Mouse (Mus musculus) MEL (cell line): ENCODE data around the gene Olfr420.

Experiments used
- CHD2 ChIP-seq: IDR thresholded peaks from 2 replicates; pipeline ENCODE4 v1.6.1; 2011; ENCODE audit warnings: low read length, improper control_type of control experiment
- CTCF ChIP-seq, 3 experiments: IDR thresholded peaks in 2 of 3; conservative IDR thresholded peaks in 1 of 3; 2 replicates each; pipeline ENCODE4 v1.5.1; 2011 to 2012; ENCODE audit warnings: low read length in 3 of 3, low read depth in 2 of 3, mild to moderate bottlenecking in 2 of 3, improper control_type of control experiment in 1 of 3, inconsistent platforms in 1 of 3, mixed read lengths in 1 of 3, moderate library complexity in 1 of 3; ENCODE audit not compliant: control insufficient read depth in 1 of 3, insufficient read depth in 1 of 3, poor library complexity in 1 of 3, severe bottlenecking in 1 of 3
- E2F4 ChIP-seq: IDR thresholded peaks from 2 replicates; pipeline ENCODE4 v1.6.1; 2011; ENCODE audit warnings: low read depth, low read length, improper control_type of control experiment, borderline replicate concordance
- EP300 ChIP-seq, 2 experiments: IDR thresholded peaks; 2 replicates each; pipeline ENCODE4 v1.6.1; 2011; ENCODE audit warnings: improper control_type of control experiment in 2 of 2, low read length in 2 of 2, low read depth in 1 of 2, mild to moderate bottlenecking in 1 of 2
- ETS1 ChIP-seq: IDR thresholded peaks from 2 replicates; pipeline ENCODE4 v1.6.1; 2012; ENCODE audit warnings: low read depth, mild to moderate bottlenecking, inconsistent platforms, low read length, improper control_type of control experiment, moderate library complexity
- HCFC1 ChIP-seq: IDR thresholded peaks from 2 replicates; pipeline ENCODE4 v1.6.1; 2012; ENCODE audit warnings: low read depth, mild to moderate bottlenecking, inconsistent platforms, low read length, improper control_type of control experiment, moderate library complexity
- JUND ChIP-seq: IDR thresholded peaks from 2 replicates; pipeline ENCODE4 v1.6.1; 2011; ENCODE audit warnings: low read depth, mild to moderate bottlenecking, improper control_type of control experiment, low read length
- MEF2A ChIP-seq: IDR thresholded peaks from 2 replicates; pipeline ENCODE4 v1.6.1; 2014; ENCODE audit warnings: low read depth, mild to moderate bottlenecking, inconsistent platforms, low read length, improper control_type of control experiment; ENCODE audit not compliant: poor library complexity, insufficient replicate concordance, severe bottlenecking; ENCODE audit errors: extremely low read depth
- POLR2A ChIP-seq, 2 experiments: IDR thresholded peaks; 2 replicates each; pipeline ENCODE4 v1.6.1; 2011 to 2012; ENCODE audit warnings: low read length in 2 of 2, mild to moderate bottlenecking in 2 of 2, control low read depth in 1 of 2, improper control_type of control experiment in 1 of 2, low read depth in 1 of 2, moderate library complexity in 1 of 2; ENCODE audit not compliant: control insufficient read depth in 1 of 2, insufficient read depth in 1 of 2, poor library complexity in 1 of 2
- POLR2AphosphoS5 ChIP-seq: IDR thresholded peaks from 2 replicates; pipeline ENCODE4 v1.6.1; 2012; ENCODE audit warnings: low read depth, borderline replicate concordance, mild to moderate bottlenecking, inconsistent platforms, low read length, moderate library complexity, mixed read lengths

GRCm38 (mm10) chr1:174131217-174131616 is 24.2 kb upstream of the Olfr420 start, which contains the start of gene Olfr424:
- TF ChIP-seq CTCF (IDR thresholded peaks at IDR 0.05 in 2 of 3, conservative IDR thresholded peaks at IDR 0.05 in 1 of 3; ENCODE audit: control insufficient read depth in 1 of 3, insufficient read depth in 1 of 3, low read depth in 2 of 3, low read length in 3 of 3, poor library complexity in 1 of 3, severe bottlenecking in 1 of 3) (no peak), EP300 (IDR thresholded peaks at IDR 0.05; ENCODE audit: low read depth in 1 of 2, low read length in 2 of 2) (no peak), CHD2 (no peak), POLR2AphosphoS5 (no peak), HCFC1 (no peak), MEF2A (no peak), POLR2A (IDR thresholded peaks at IDR 0.05; ENCODE audit: control insufficient read depth in 1 of 2, insufficient read depth in 1 of 2, low read depth in 1 of 2, low read length in 2 of 2, poor library complexity in 1 of 2) (no peak), ETS1 (no peak), E2F4 (no peak), JUND (no peak)
